Mouse (Mus musculus) hindbrain, postnatal 0 days (tissue): ENCODE measurements around the gene Zfp524. TPM values are rescaled to one million over a fixed set of nuclear protein-coding genes. Genes with fewer than 3 reads are reported as not detected.

Experiments used
- ATAC-seq: fragments of 200-750 bp; cut with Nextera tagmentation; 2 replicates; pipeline ENCODE4 v1.8.0; 2017; ENCODE audit warnings: mild to moderate bottlenecking, moderate TSS enrichment, moderate library complexity
- DNase-seq: peaks from one replicate; pipeline ENCODE4 v3.0.0-alpha.2; 2015; ENCODE audit warnings: low spot score
- H3K27ac ChIP-seq: fragments of 300-500 bp; sonication (generic); 2 replicates; pipeline ENCODE4 v1.5.1; 2014; ENCODE audit warnings: mild to moderate bottlenecking
- H3K27me3 ChIP-seq: fragments of 300-500 bp; sonication (generic); 2 replicates; pipeline ENCODE4 v1.6.1; 2014; ENCODE audit warnings: low read length, mixed read lengths; ENCODE audit not compliant: insufficient read depth
- H3K36me3 ChIP-seq: fragments of 300-500 bp; sonication (generic); 2 replicates; pipeline ENCODE4 v1.6.1; 2014; ENCODE audit warnings: low read length, mixed read lengths; ENCODE audit not compliant: insufficient read depth
- H3K4me1 ChIP-seq: fragments of 300-500 bp; sonication (generic); 2 replicates; pipeline ENCODE4 v1.6.1; 2014; ENCODE audit warnings: antibody characterized with exemption, low read length, mixed read lengths; ENCODE audit not compliant: insufficient read depth
- H3K4me2 ChIP-seq: fragments of 300-500 bp; sonication (generic); 2 replicates; pipeline ENCODE4 v1.6.1; 2014; ENCODE audit warnings: low read depth, mild to moderate bottlenecking, low read length, moderate library complexity, mixed read lengths
- H3K4me3 ChIP-seq: fragments of 300-500 bp; sonication (generic); 2 replicates; pipeline ENCODE4 v1.5.1; 2014; ENCODE audit warnings: low read length
- H3K9ac ChIP-seq: fragments of 300-500 bp; sonication (generic); replicated peaks from 2 replicates; pipeline ENCODE4 v1.6.1; 2014; ENCODE audit warnings: mild to moderate bottlenecking, low read length, moderate library complexity, mixed read lengths
- H3K9me3 ChIP-seq: fragments of 300-500 bp; sonication (generic); 2 replicates; pipeline ENCODE4 v1.6.1; 2016; ENCODE audit warnings: low read length, mixed read lengths
- CTCF ChIP-seq: IDR thresholded peaks from 2 replicates; pipeline ENCODE4 v1.5.1; 2016; ENCODE audit warnings: antibody characterized with exemption, control low read depth, low read depth
- WGBS: fragments of 180-500 bp; shearing (Covaris S2); extraction: QIAGEN DNeasy Blood & Tissue Kit; methylation state at CpG from one replicate; pipeline ENCODE4 v1.1.7; 2014; 5-methylcytosine and 5-hydroxymethylcytosine counted together
- polyA plus RNA-seq: library from polyadenylated mRNA; unstranded; fragments of >200 nt; fragmentation: Nextera tagmentation; extraction: Ambion mirVana; gene quantifications from 2 replicates; pipeline ENCODE4 v1.2.1, GENCODE M21; 2015
- total RNA-seq: library from RNA; depleted of rRNA; stranded (reverse); fragments of >200 nt; gene quantifications from 2 replicates; pipeline ENCODE4 v1.2.3, GENCODE M21; 2014; rRNA removed

Gene Zfp524
- total and polyA plus RNA-seq, 2 experiments from 2014 or later: 4.2 to 7.2 TPM

- H3K4me2 ChIP-seq: no peak overlapping the region
- ATAC-seq (no peak), DNase-seq (no peak)
- TF ChIP-seq CTCF: no peak
- H3K4me3 ChIP-seq: no peak overlapping the region
- H3K36me3 ChIP-seq: no peaks in the 10 kb centered on the region
- peaks cover 34% of the 10 kb centered on the region for H3K4me1 ChIP-seq
- 91% methylated on average over 12 of the region's 12 CpGs for WGBS
- 0 out of 2 replicates have a peak, but pooled peaks cover 11% of the 10 kb centered on the region for H3K27me3 ChIP-seq
- H3K9ac ChIP-seq: no peak overlapping the region
- H3K27ac ChIP-seq: peak overlapping the region; percentile 99
- H3K9me3 ChIP-seq: no peaks in the 10 kb centered on the region
Measured at GRCm38 (mm10) chr7:5059421-5059820, 45.2 kb downstream of the Zfp524 start.

GRCm38 (mm10) chr7:5060239-5060731 lies 46.1 kb downstream of the Zfp524 start:
- H3K36me3 ChIP-seq: no peaks in the 10 kb centered on the region
- H3K9me3 ChIP-seq: no peaks in the 10 kb centered on the region
- no peak for ATAC-seq
- peak overlapping the region; percentile 70 for H3K4me3 ChIP-seq
- peak overlapping the region; percentile 99 for H3K27ac ChIP-seq
- TF ChIP-seq CTCF: peak; percentile 80
- peaks cover 34% of the 10 kb centered on the region for H3K4me1 ChIP-seq
- H3K9ac ChIP-seq: peak overlapping the region; percentile 79
- WGBS: 3% methylated on average over 27 of the region's 27 CpGs
- peak overlapping the region; percentile 93 for H3K4me2 ChIP-seq
- 0 out of 2 replicates have a peak, but pooled peaks cover 5% of the 10 kb centered on the region for H3K27me3 ChIP-seq
- DNase-seq: peak; percentile 93

GRCm38 (mm10) chr7:5060944-5061773 lies 46.9 kb downstream of the Zfp524 start:
- Histone ChIP-seq H3K27ac (peak overlapping the region; percentile 99), H3K4me3 (peak overlapping the region; percentile 70), H3K4me1 (peaks cover 29% of the 10 kb centered on the region), H3K4me2 (peak overlapping the region; percentile 93), H3K9ac (peak overlapping the region; percentile 79), H3K9me3 (no peaks in the 10 kb centered on the region), H3K27me3 (no peaks in the 10 kb centered on the region), H3K36me3 (peaks cover 1% of the 10 kb centered on the region; the same call in 1 of the 2 replicates)
- WGBS: 0% methylated on average over 60 of the region's 60 CpGs
- peak; percentile 70 for TF ChIP-seq CTCF
- peak; percentile 100 for DNase-seq
- ATAC-seq: peak; percentile 89

GRCm38 (mm10) chr7:5061774-5062359 lies 47.7 kb downstream of the Zfp524 start, which contains the start of gene U2af2:
TSS of gene U2af2 (plus strand) at chr7:5062143.
- Histone ChIP-seq H3K9me3 (no peaks in the 10 kb centered on the region), H3K4me1 (peaks cover 29% of the 10 kb centered on the region), H3K4me2 (peak within 1 kb of the TSS; percentile 93), H3K27ac (peak within 1 kb of the TSS; percentile 99), H3K36me3 (peaks cover 4% of the 10 kb centered on the region; the same call in 1 of the 2 replicates), H3K27me3 (no peaks in the 10 kb centered on the region), H3K9ac (peak within 1 kb of the TSS; percentile 79), H3K4me3 (peak within 1 kb of the TSS; percentile 70)
- no peak; the same call in 1 of the 2 replicates for TF ChIP-seq CTCF
- WGBS: 1% methylated on average over 59 of the region's 65 CpGs
- ATAC-seq (peak; percentile 83), DNase-seq (peak; percentile 95)

- Histone ChIP-seq H3K9me3 (no peaks in the 10 kb centered on the region), H3K27ac (peak overlapping the region; percentile 99), H3K9ac (peak overlapping the region; percentile 79), H3K36me3 (peaks cover 4% of the 10 kb centered on the region; the same call in 1 of the 2 replicates), H3K27me3 (no peaks in the 10 kb centered on the region), H3K4me1 (peaks cover 24% of the 10 kb centered on the region), H3K4me3 (peak overlapping the region; percentile 70), H3K4me2 (peak overlapping the region; percentile 93)
- peak; percentile 89 for DNase-seq
- ATAC-seq: peak; percentile 58
- no peak for TF ChIP-seq CTCF
- WGBS: 2% methylated on average over 49 of the region's 51 CpGs
Measured at GRCm38 (mm10) chr7:5062360-5063001, 48.3 kb downstream of the Zfp524 start.

GRCm38 (mm10) chr7:5064886-5065285 lies 50.7 kb downstream of the Zfp524 start:
- Histone ChIP-seq H3K27ac (no peak overlapping the region), H3K4me3 (no peak overlapping the region), H3K4me2 (no peak overlapping the region), H3K9me3 (no peaks in the 10 kb centered on the region), H3K9ac (no peak overlapping the region), H3K27me3 (no peaks in the 10 kb centered on the region), H3K36me3 (peaks cover 22% of the 10 kb centered on the region; the same call in 1 of the 2 replicates), H3K4me1 (peaks cover 16% of the 10 kb centered on the region)
- ATAC-seq (no peak), DNase-seq (no peak)
- 95% methylated on average over 6 of the region's 6 CpGs for WGBS
- TF ChIP-seq CTCF: no peak

Other genes with a start within 250 kb of the Zfp524 start
- not detected in 2 replicates for gene Fam71e2, start 243.1 kb upstream of the Zfp524 start, total RNA-seq
- gene Fam71e2, start 243.1 kb upstream of the Zfp524 start, polyA plus RNA-seq: not detected in 2 replicates
- 2.0 TPM in 1 of 2 replicates, not detected in the other for gene Il11, start 231.6 kb upstream of the Zfp524 start, total RNA-seq
- gene Il11, start 231.6 kb upstream of the Zfp524 start, polyA plus RNA-seq: 1.1 and 1.3 TPM in 2 replicates
- gene Tmem190, start 231.5 kb upstream of the Zfp524 start, total RNA-seq: not detected in 2 replicates
- gene Tmem190, start 231.5 kb upstream of the Zfp524 start, polyA plus RNA-seq: 0.53 TPM in 1 of 2 replicates, not detected in the other
- 13.7 and 13.9 TPM in 2 replicates for gene Tmem238, start 224.8 kb upstream of the Zfp524 start, total RNA-seq
- gene Tmem238, start 224.8 kb upstream of the Zfp524 start, polyA plus RNA-seq: 16.8 and 18.2 TPM in 2 replicates
- gene Rpl28, start 221.5 kb upstream of the Zfp524 start, total RNA-seq: 145 and 147 TPM in 2 replicates
- gene Rpl28, start 221.5 kb upstream of the Zfp524 start, polyA plus RNA-seq: 304 and 315 TPM in 2 replicates
- 264 and 324 TPM in 2 replicates for gene Ube2s, start 201.8 kb upstream of the Zfp524 start, total RNA-seq
- gene Ube2s, start 201.8 kb upstream of the Zfp524 start, polyA plus RNA-seq: 223 and 233 TPM in 2 replicates
- 46.3 and 49.3 TPM in 2 replicates for gene Shisa7, start 169.7 kb upstream of the Zfp524 start, total RNA-seq
- 5.7 and 6.9 TPM in 2 replicates for gene Shisa7, start 169.7 kb upstream of the Zfp524 start, polyA plus RNA-seq
- gene Isoc2b, start 144.2 kb upstream of the Zfp524 start, total RNA-seq: 2.2 and 3.1 TPM in 2 replicates
- 3.5 and 3.7 TPM in 2 replicates for gene Isoc2b, start 144.2 kb upstream of the Zfp524 start, polyA plus RNA-seq
- 8.3 and 12.2 TPM in 2 replicates for gene Isoc2a, start 137.3 kb upstream of the Zfp524 start, total RNA-seq
- gene Isoc2a, start 137.3 kb upstream of the Zfp524 start, polyA plus RNA-seq: 0.43 and 0.76 TPM in 2 replicates
- gene Gm36210, start 107.9 kb upstream of the Zfp524 start, total RNA-seq: 0.31 and 3.3 TPM in 2 replicates
- 0.30 and 0.45 TPM in 2 replicates for gene Gm36210, start 107.9 kb upstream of the Zfp524 start, polyA plus RNA-seq
- gene Zfp628, start 99.2 kb upstream of the Zfp524 start, total RNA-seq: 12.5 and 12.7 TPM in 2 replicates
- 5.2 and 5.7 TPM in 2 replicates for gene Zfp628, start 99.2 kb upstream of the Zfp524 start, polyA plus RNA-seq
- 24.2 and 32.3 TPM in 2 replicates for gene Nat14, start 92.4 kb upstream of the Zfp524 start, total RNA-seq
- gene Nat14, start 92.4 kb upstream of the Zfp524 start, polyA plus RNA-seq: 27.5 and 29.4 TPM in 2 replicates
- 2.5 and 2.8 TPM in 2 replicates for gene Ssc5d, start 88.6 kb upstream of the Zfp524 start, total RNA-seq
- 0.77 and 1.0 TPM in 2 replicates for gene Ssc5d, start 88.6 kb upstream of the Zfp524 start, polyA plus RNA-seq
- 0.31 TPM in 1 of 2 replicates, not detected in the other for gene Sbk2, start 50.0 kb upstream of the Zfp524 start, total RNA-seq
- not detected in 2 replicates for gene Sbk2, start 50.0 kb upstream of the Zfp524 start, polyA plus RNA-seq
- 0.31 and 0.72 TPM in 2 replicates for gene Sbk3, start 43.2 kb upstream of the Zfp524 start, total RNA-seq
- gene Sbk3, start 43.2 kb upstream of the Zfp524 start, polyA plus RNA-seq: 0.23 and 0.31 TPM in 2 replicates
- 65.7 and 113 TPM in 2 replicates for gene Zfp579, start 18.3 kb upstream of the Zfp524 start, total RNA-seq
- 37.4 and 40.2 TPM in 2 replicates for gene Zfp579, start 18.3 kb upstream of the Zfp524 start, polyA plus RNA-seq
- gene Fiz1, start 282 bp downstream of the Zfp524 start, total RNA-seq: 41.1 and 44.0 TPM in 2 replicates
- gene Fiz1, start 282 bp downstream of the Zfp524 start, polyA plus RNA-seq: 27.6 and 29.1 TPM in 2 replicates
- not detected in 2 replicates for gene Gm44973, start 1.1 kb downstream of the Zfp524 start, total RNA-seq
- 2.3 and 3.0 TPM in 2 replicates for gene Gm44973, start 1.1 kb downstream of the Zfp524 start, polyA plus RNA-seq
- 41.5 and 43.2 TPM in 2 replicates for gene Zfp865, start 6.0 kb downstream of the Zfp524 start, total RNA-seq
- 5.4 TPM in 2 replicates for gene Zfp865, start 6.0 kb downstream of the Zfp524 start, polyA plus RNA-seq
- 39.6 and 76.5 TPM in 2 replicates for gene Ccdc106, start 6.1 kb downstream of the Zfp524 start, total RNA-seq
- gene Ccdc106, start 6.1 kb downstream of the Zfp524 start, polyA plus RNA-seq: 61.6 and 62.1 TPM in 2 replicates
- gene 4632433K11Rik, start 19.7 kb downstream of the Zfp524 start, total RNA-seq: not detected in 2 replicates
- gene 4632433K11Rik, start 19.7 kb downstream of the Zfp524 start, polyA plus RNA-seq: not detected in 2 replicates
- gene Zfp784, start 24.0 kb downstream of the Zfp524 start, total RNA-seq: 6.0 and 6.8 TPM in 2 replicates
- 4.5 and 5.6 TPM in 2 replicates for gene Zfp784, start 24.0 kb downstream of the Zfp524 start, polyA plus RNA-seq
- 69.6 and 90.7 TPM in 2 replicates for gene Zfp580, start 37.1 kb downstream of the Zfp524 start, total RNA-seq
- 117 and 128 TPM in 2 replicates for gene Zfp580, start 37.1 kb downstream of the Zfp524 start, polyA plus RNA-seq
- 146 and 153 TPM in 2 replicates for gene U2af2, start 47.7 kb downstream of the Zfp524 start, total RNA-seq
- gene U2af2, start 47.7 kb downstream of the Zfp524 start, polyA plus RNA-seq: 85.7 and 86.9 TPM in 2 replicates
- 433 and 507 TPM in 2 replicates for gene Epn1, start 65.8 kb downstream of the Zfp524 start, total RNA-seq
- 107 and 111 TPM in 2 replicates for gene Epn1, start 65.8 kb downstream of the Zfp524 start, polyA plus RNA-seq
- not detected in 2 replicates for gene Rfpl4, start 102.5 kb downstream of the Zfp524 start, total RNA-seq
- 0.16 TPM in 1 of 2 replicates, not detected in the other for gene Rfpl4, start 102.5 kb downstream of the Zfp524 start, polyA plus RNA-seq
- not detected in 2 replicates for gene Rasl2-9, start 111.5 kb downstream of the Zfp524 start, total RNA-seq
- gene Rasl2-9, start 111.5 kb downstream of the Zfp524 start, polyA plus RNA-seq: 1.1 and 1.2 TPM in 2 replicates
- not detected in 2 replicates for gene Vmn1r55, start 135.3 kb downstream of the Zfp524 start, total RNA-seq
- gene Vmn1r55, start 135.3 kb downstream of the Zfp524 start, polyA plus RNA-seq: not detected in 2 replicates
- not detected in 2 replicates for gene Vmn1r56, start 182.3 kb downstream of the Zfp524 start, total RNA-seq
- not detected in 2 replicates for gene Vmn1r56, start 182.3 kb downstream of the Zfp524 start, polyA plus RNA-seq
- gene Vmn1r57, start 204.1 kb downstream of the Zfp524 start, total RNA-seq: not detected in 2 replicates
- gene Vmn1r57, start 204.1 kb downstream of the Zfp524 start, polyA plus RNA-seq: not detected in 2 replicates